Mouse (Mus musculus) stomach, embryonic 14.5 days (tissue): Measurements from ENCODE around the gene Bcap29. TPM values are rescaled to one million over a fixed set of nuclear protein-coding genes. Genes with fewer than 3 reads are reported as not detected.

ENCODE experiments used
- polyA plus RNA-seq: library from polyadenylated mRNA; unstranded; fragments of >200 nt; fragmentation: Nextera tagmentation; extraction: Ambion mirVana; gene quantifications from 2 replicates; pipeline ENCODE4 v1.2.1, GENCODE M21; 2014

The Bcap29 gene
- polyA plus RNA-seq, 1 experiment from 2014 or later, result 33.8 TPM

Other genes starting within 250 kb of the Bcap29 start
- 0.14 and 0.16 TPM in 2 replicates for gene Slc26a3, start 243.8 kb downstream of the Bcap29 start, polyA plus RNA-seq
- gene Cbll1, start 135.0 kb downstream of the Bcap29 start, polyA plus RNA-seq, result 18.8 and 22.1 TPM in 2 replicates
- gene Slc26a4, start 74.7 kb downstream of the Bcap29 start, polyA plus RNA-seq, result 0.52 and 0.53 TPM in 2 replicates
- 10.7 and 18.3 TPM in 2 replicates for gene Dus4l, start 20.2 kb upstream of the Bcap29 start, polyA plus RNA-seq
- 41.6 and 43.8 TPM in 2 replicates for gene Cog5, start 20.2 kb upstream of the Bcap29 start, polyA plus RNA-seq
- 5.9 and 6.1 TPM in 2 replicates for gene Gpr22, start 79.3 kb upstream of the Bcap29 start, polyA plus RNA-seq